Mouse (Mus musculus) forebrain, embryonic 16.5 days (tissue): ENCODE measurements around the gene Ppib. TPM values are rescaled to one million over a fixed set of nuclear protein-coding genes. Genes with fewer than 3 reads are reported as not detected.

ENCODE experiments used
- ATAC-seq: fragments of 200-750 bp; cut with Nextera tagmentation; 2 replicates; pipeline ENCODE4 v1.8.0; 2017; ENCODE audit warnings: mild to moderate bottlenecking, moderate library complexity
- H3K27ac ChIP-seq: fragments of 300-500 bp; sonication (generic); 2 replicates; pipeline ENCODE4 v1.5.1; 2014; ENCODE audit warnings: low read length, control low read depth
- H3K27me3 ChIP-seq: fragments of 300-500 bp; sonication (generic); replicated peaks from 2 replicates; pipeline ENCODE4 v1.6.1; 2014; ENCODE audit warnings: low read length; ENCODE audit not compliant: control insufficient read depth, insufficient read depth
- H3K36me3 ChIP-seq: fragments of 300-500 bp; sonication (generic); 2 replicates; pipeline ENCODE4 v1.6.1; 2014; ENCODE audit not compliant: control insufficient read depth, insufficient read depth
- H3K4me1 ChIP-seq: fragments of 300-500 bp; sonication (generic); replicated peaks from 2 replicates; pipeline ENCODE4 v1.6.1; 2014; ENCODE audit warnings: low read length; ENCODE audit not compliant: control insufficient read depth, insufficient read depth
- H3K4me2 ChIP-seq: fragments of 300-500 bp; sonication (generic); 2 replicates; pipeline ENCODE4 v1.6.1; 2014; ENCODE audit warnings: mild to moderate bottlenecking, low read length, control low read depth
- H3K4me3 ChIP-seq: fragments of 300-500 bp; sonication (generic); replicated peaks from 2 replicates; pipeline ENCODE4 v1.5.1; 2014; ENCODE audit warnings: mild to moderate bottlenecking, low read length, control low read depth
- H3K9ac ChIP-seq: fragments of 300-500 bp; sonication (generic); replicated peaks from 2 replicates; pipeline ENCODE4 v1.6.1; 2014; ENCODE audit warnings: low read depth, low read length, control low read depth
- H3K9me3 ChIP-seq: fragments of 300-500 bp; sonication (generic); 2 replicates; pipeline ENCODE4 v1.6.1; 2016; ENCODE audit warnings: low read length; ENCODE audit not compliant: control insufficient read depth
- WGBS: fragments of 180-500 bp; shearing (Covaris S2); extraction: QIAGEN DNeasy Blood & Tissue Kit; methylation state at CpG from one replicate; pipeline ENCODE4 v1.1.7; 2014; 5-methylcytosine and 5-hydroxymethylcytosine counted together
- polyA plus RNA-seq: library from polyadenylated mRNA; unstranded; fragments of >200 nt; fragmentation: Nextera tagmentation; extraction: Ambion mirVana; gene quantifications from 2 replicates; pipeline ENCODE4 v1.2.1, GENCODE M21; 2015

The Ppib gene
- polyA plus RNA-seq, 1 experiment from 2014 or later = 326 TPM

DNA sequence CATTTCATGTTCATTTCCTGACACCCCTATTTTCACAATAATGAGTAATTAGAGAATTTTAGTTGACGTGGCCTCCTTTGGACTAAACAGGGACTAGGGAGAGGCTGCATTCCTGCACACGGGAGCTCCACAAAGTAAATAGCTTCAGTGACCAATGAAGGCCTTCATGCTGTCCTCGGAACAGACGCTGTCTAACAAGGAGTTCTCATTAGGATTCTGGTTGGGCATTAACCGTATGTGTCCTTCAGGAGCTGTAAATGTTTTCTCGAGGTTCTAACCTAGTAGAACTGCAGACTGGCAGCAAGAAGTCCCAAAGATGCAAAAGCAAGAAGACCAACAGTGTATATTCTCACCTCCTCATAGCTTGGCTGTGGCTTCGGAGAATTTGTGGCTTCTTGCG lies 45.1 kb downstream of the Ppib start:
- no peak overlapping the region for H3K27ac ChIP-seq
- H3K9ac ChIP-seq = no peak overlapping the region
- no peaks in the 10 kb centered on the region for H3K9me3 ChIP-seq
- WGBS = 87% methylated on average over 8 of the region's 8 CpGs
- H3K36me3 ChIP-seq = peaks cover 31% of the 10 kb centered on the region
- no peaks in the 10 kb centered on the region for H3K27me3 ChIP-seq
- H3K4me1 ChIP-seq = peaks cover 1% of the 10 kb centered on the region; the same call in 1 of the 2 replicates
- ATAC-seq = no peak
- H3K4me3 ChIP-seq = no peak overlapping the region
- H3K4me2 ChIP-seq = no peak overlapping the region

DNA sequence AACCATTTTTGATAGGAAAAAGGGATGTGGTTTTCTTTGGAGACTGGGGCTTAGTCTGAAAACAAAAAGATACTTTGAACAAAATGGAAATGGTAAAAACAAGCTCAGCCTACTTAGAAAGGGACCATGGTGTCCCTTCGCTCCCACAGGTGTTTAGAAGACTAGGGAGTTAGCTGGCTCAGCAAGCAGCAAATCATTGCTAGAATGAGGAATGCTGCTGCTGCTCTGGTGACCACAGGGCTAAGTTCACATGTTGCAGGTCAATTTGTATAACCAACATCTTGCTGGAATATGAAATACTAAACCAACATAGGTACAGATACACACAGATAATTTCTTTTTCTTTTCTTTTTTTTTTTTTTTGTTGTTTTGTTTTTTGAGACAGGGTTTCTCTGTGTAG lies 49.6 kb downstream of the Ppib start:
- no peak for ATAC-seq
- H3K27ac ChIP-seq = no peak overlapping the region
- H3K9ac ChIP-seq = no peak overlapping the region
- peaks cover 21% of the 10 kb centered on the region for H3K36me3 ChIP-seq
- H3K4me3 ChIP-seq = no peak overlapping the region
- H3K27me3 ChIP-seq = no peaks in the 10 kb centered on the region
- WGBS = 95% methylated on average over 1 of the region's 1 CpGs
- H3K4me1 ChIP-seq = peaks cover 7% of the 10 kb centered on the region
- H3K4me2 ChIP-seq = no peak overlapping the region
- no peaks in the 10 kb centered on the region for H3K9me3 ChIP-seq

DNA sequence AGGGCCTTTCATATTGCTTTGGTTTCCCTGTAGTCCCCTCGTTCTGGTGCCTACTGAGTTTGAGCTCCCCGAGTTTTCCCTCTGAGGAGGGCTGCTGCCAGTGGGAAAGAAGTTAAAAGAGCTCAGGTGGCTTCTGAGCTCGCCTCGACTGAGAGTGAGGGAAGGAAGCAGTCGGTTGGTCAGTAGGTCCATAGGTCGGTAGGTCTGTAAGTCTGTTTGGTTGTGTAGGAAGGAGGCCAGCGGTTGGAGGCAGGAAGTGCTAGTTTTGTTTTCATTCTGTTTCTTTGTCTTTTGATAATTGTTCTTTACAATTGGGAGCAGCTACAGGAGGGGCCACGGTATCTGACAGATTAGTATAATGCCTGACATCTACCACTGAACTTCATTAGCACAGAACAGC lies 50.1 kb downstream of the Ppib start:
- peaks cover 15% of the 10 kb centered on the region for H3K36me3 ChIP-seq
- no peak overlapping the region for H3K4me2 ChIP-seq
- H3K4me1 ChIP-seq = peaks cover 7% of the 10 kb centered on the region
- H3K27ac ChIP-seq = no peak overlapping the region
- ATAC-seq = no peak
- no peaks in the 10 kb centered on the region for H3K9me3 ChIP-seq
- no peaks in the 10 kb centered on the region for H3K27me3 ChIP-seq
- H3K4me3 ChIP-seq = no peak overlapping the region
- no peak overlapping the region for H3K9ac ChIP-seq
- WGBS = 26% methylated on average over 8 of the region's 8 CpGs

DNA sequence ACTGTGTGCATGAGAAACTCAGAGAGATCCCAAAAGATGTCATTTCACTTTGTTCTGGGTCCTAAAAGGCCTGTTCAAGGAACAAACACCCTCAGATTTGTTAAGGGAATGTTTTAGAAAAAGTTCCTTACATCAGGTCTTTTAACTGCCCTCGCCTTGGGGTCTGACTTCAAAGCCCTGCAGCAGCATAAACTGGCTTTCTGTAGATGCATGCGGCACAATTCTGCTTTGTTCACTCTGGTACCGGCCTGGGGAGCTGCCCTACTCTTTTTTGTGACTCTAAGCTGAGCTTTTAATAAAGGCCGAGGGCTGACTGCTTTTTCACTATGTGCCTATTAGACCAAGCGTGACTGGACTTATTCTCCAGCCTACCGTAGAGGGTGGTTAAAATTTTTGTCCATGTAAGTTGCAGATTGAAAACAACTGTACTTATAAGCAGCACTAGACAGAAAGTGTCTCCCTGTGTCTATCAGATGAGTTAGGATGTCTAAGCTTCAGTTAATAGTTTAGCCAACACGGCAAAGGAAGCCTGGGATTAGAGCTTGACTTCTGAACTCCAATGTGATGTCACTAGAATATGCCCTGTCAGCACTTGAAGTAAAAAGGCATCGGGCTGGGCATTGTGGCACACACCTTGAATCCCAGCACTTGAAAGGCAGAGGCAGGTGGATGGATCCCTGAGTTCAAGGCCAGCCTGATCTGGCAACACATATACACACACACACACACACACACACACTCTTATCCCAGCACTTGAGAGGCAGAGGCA lies 50.8 kb downstream of the Ppib start:
- H3K4me3 ChIP-seq = no peak overlapping the region
- H3K9ac ChIP-seq = no peak overlapping the region
- peaks cover 7% of the 10 kb centered on the region for H3K4me1 ChIP-seq
- H3K36me3 ChIP-seq = peaks cover 13% of the 10 kb centered on the region
- no peak for ATAC-seq
- peak overlapping the region; percentile 33; the same call in 1 of the 2 replicates for H3K27ac ChIP-seq
- H3K9me3 ChIP-seq = no peaks in the 10 kb centered on the region
- H3K27me3 ChIP-seq = no peaks in the 10 kb centered on the region
- 9% methylated on average over 8 of the region's 8 CpGs for WGBS
- no peak overlapping the region for H3K4me2 ChIP-seq

GRCm38 (mm10) chr9:66114341-66114740 lies 54.3 kb downstream of the Ppib start:
- Histone ChIP-seq H3K36me3 (peaks cover 2% of the 10 kb centered on the region; the same call in 1 of the 2 replicates), H3K4me2 (no peak overlapping the region), H3K9ac (no peak overlapping the region), H3K9me3 (no peaks in the 10 kb centered on the region), H3K4me3 (no peak overlapping the region), H3K27ac (no peak overlapping the region), H3K4me1 (peaks cover 11% of the 10 kb centered on the region), H3K27me3 (no peaks in the 10 kb centered on the region)
- 90% methylated on average over 3 of the region's 3 CpGs for WGBS
- no peak for ATAC-seq

Other genes with a start within 250 kb of the Ppib start
- gene Zfp609, start 232.7 kb upstream of the Ppib start, polyA plus RNA-seq = 7.7 and 8.0 TPM in 2 replicates
- gene Pclaf, start 170.0 kb upstream of the Ppib start, polyA plus RNA-seq = 57.7 and 59.9 TPM in 2 replicates
- 27.0 and 27.5 TPM in 2 replicates for gene Trip4, start 151.4 kb upstream of the Ppib start, polyA plus RNA-seq
- 26.2 and 27.8 TPM in 2 replicates for gene Csnk1g1, start 151.3 kb upstream of the Ppib start, polyA plus RNA-seq
- gene Snx22, start 9.5 kb downstream of the Ppib start, polyA plus RNA-seq = 4.5 and 8.1 TPM in 2 replicates
- 101 and 109 TPM in 2 replicates for gene Snx1, start 66.4 kb downstream of the Ppib start, polyA plus RNA-seq
- 81.1 and 84.3 TPM in 2 replicates for gene Ciao2a, start 66.4 kb downstream of the Ppib start, polyA plus RNA-seq
- gene Dapk2, start 98.0 kb downstream of the Ppib start, polyA plus RNA-seq = 1.0 and 1.8 TPM in 2 replicates